Mouse (Mus musculus): Measurements from ENCODE around the gene Fam189a1. TPM values are rescaled to one million over a fixed set of nuclear protein-coding genes. Genes with fewer than 3 reads are reported as not detected.

Fam189a1 gene
- polyA plus RNA-seq, 1 experiment from 2014 or later: 5.7 TPM

DNA sequence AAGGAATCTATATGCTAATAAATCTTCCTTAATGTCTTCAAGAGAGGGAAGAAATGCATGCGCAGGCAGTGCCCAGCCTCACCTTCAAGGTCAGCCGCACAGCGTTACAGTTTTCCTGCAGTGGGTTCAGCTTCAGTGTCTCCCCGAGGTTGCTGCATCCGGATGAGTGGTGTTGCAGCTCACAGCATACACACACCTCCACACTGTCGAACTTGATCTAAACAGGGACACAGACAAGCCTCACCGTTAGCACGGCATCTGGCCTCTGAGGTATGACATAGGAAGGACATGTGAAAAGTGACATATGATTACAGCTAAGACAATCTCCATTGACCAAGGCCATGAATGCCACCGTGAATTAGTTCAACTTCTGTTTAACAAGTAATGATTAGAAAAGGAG is 336.7 kb downstream of the Fam189a1 start:
- Histone ChIP-seq H3K4me3 (replicated peaks; ENCODE audit: low read length) (no peak overlapping the region), H3K27me3 (replicated peaks; ENCODE audit: control insufficient read depth, insufficient read depth, low read length) (no peaks in the 10 kb centered on the region), H3K36me3 (ENCODE audit: control insufficient read depth, insufficient read depth) (no peaks in the 10 kb centered on the region), H3K4me1 (replicated peaks; ENCODE audit: control insufficient read depth, insufficient read depth, low read length) (no peaks in the 10 kb centered on the region), H3K9ac (replicated peaks; ENCODE audit: low read depth, low read length) (no peak overlapping the region), H3K9me3 (ENCODE audit: control insufficient read depth, low read length) (no peaks in the 10 kb centered on the region), H3K4me2 (ENCODE audit: low read length) (no peak overlapping the region), H3K27ac (ENCODE audit: low read length) (no peak overlapping the region)
- no peak for ATAC-seq
- 89% methylated on average over 9 of the region's 9 CpGs for WGBS

DNA sequence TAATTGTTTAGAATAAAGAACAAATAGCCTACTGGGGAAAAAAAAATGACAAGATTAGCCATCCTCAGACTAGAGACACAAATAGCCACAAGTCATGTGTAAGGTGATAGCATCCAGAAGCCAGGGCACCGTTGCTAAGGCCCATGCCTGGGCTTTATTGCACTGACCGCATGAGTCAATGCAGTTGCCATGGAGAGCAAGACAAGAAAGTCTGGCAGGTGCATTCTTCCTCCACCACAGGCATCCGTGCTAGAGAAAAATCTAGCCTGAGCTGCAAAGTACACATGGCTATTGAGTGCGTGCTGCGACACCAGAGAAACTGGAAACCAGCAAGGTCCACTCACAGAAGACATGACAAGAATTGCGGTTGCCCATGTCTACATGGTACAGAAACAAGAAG is 347.5 kb downstream of the Fam189a1 start:
- Histone ChIP-seq H3K27me3 (replicated peaks; ENCODE audit: control insufficient read depth, insufficient read depth, low read length) (no peaks in the 10 kb centered on the region), H3K4me2 (ENCODE audit: low read length) (no peak overlapping the region), H3K4me3 (replicated peaks; ENCODE audit: low read length) (no peak overlapping the region), H3K4me1 (replicated peaks; ENCODE audit: control insufficient read depth, insufficient read depth, low read length) (no peaks in the 10 kb centered on the region), H3K9me3 (ENCODE audit: control insufficient read depth, low read length) (no peaks in the 10 kb centered on the region), H3K9ac (replicated peaks; ENCODE audit: low read depth, low read length) (no peak overlapping the region), H3K36me3 (ENCODE audit: control insufficient read depth, insufficient read depth) (no peaks in the 10 kb centered on the region), H3K27ac (ENCODE audit: low read length) (no peak overlapping the region)
- ATAC-seq: no peak
- WGBS: 35% methylated on average over 6 of the region's 6 CpGs

DNA sequence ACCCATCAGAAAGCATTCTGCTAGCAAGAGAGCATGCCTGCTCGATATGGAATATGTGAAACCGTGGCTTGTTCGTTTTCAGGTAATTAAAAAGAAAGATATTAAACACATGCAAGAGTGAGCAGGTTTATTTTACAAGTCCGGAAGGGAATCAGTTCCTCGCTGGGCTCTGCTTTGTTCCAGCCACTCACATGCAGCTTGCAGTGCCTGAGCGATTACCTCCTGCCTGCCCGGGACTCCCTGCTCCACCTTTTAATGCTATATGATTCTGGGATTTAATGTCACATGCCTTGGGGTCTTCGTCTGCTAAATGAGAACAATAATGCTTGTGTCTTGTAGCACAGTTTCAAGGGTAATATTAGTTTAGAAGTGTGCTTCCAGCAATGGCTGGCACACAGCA is 351.3 kb downstream of the Fam189a1 start:
- Histone ChIP-seq H3K36me3 (ENCODE audit: control insufficient read depth, insufficient read depth) (no peaks in the 10 kb centered on the region), H3K9me3 (ENCODE audit: control insufficient read depth, low read length) (no peaks in the 10 kb centered on the region), H3K4me2 (ENCODE audit: low read length) (no peak overlapping the region), H3K27me3 (replicated peaks; ENCODE audit: control insufficient read depth, insufficient read depth, low read length) (no peaks in the 10 kb centered on the region), H3K9ac (replicated peaks; ENCODE audit: low read depth, low read length) (no peak overlapping the region), H3K4me1 (replicated peaks; ENCODE audit: control insufficient read depth, insufficient read depth, low read length) (no peaks in the 10 kb centered on the region; the same call in 1 of the 2 replicates), H3K4me3 (replicated peaks; ENCODE audit: low read length) (no peak overlapping the region), H3K27ac (ENCODE audit: low read length) (no peak overlapping the region)
- 58% methylated on average over 8 of the region's 8 CpGs for WGBS
- no peak for ATAC-seq

DNA sequence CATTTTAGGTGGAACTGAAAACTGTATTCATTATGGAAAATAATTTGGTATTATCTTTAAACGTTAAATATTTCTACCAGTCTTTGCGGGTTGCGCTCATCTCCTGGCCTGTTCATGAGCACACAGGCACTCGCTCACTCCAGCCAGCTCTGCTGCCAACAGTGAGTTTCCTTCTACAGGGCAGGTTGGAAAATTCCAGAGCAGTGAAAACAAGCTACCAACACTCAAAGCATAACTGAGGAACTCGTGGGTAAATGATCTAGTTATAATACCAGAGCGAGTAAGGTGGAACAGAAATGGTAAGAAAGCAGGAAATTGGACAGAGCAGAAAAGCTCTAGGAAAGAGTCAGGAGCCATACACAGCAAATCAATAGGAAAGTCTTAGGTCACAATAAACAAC is 360.8 kb downstream of the Fam189a1 start:
- Histone ChIP-seq H3K27ac (ENCODE audit: low read length) (no peak overlapping the region), H3K4me3 (replicated peaks; ENCODE audit: low read length) (no peak overlapping the region), H3K9me3 (ENCODE audit: control insufficient read depth, low read length) (no peaks in the 10 kb centered on the region), H3K4me1 (replicated peaks; ENCODE audit: control insufficient read depth, insufficient read depth, low read length) (no peaks in the 10 kb centered on the region), H3K27me3 (replicated peaks; ENCODE audit: control insufficient read depth, insufficient read depth, low read length) (no peaks in the 10 kb centered on the region), H3K36me3 (ENCODE audit: control insufficient read depth, insufficient read depth) (no peaks in the 10 kb centered on the region), H3K4me2 (ENCODE audit: low read length) (no peak overlapping the region), H3K9ac (replicated peaks; ENCODE audit: low read depth, low read length) (no peak overlapping the region)
- ATAC-seq: no peak
- WGBS: 80% methylated on average over 6 of the region's 6 CpGs

DNA sequence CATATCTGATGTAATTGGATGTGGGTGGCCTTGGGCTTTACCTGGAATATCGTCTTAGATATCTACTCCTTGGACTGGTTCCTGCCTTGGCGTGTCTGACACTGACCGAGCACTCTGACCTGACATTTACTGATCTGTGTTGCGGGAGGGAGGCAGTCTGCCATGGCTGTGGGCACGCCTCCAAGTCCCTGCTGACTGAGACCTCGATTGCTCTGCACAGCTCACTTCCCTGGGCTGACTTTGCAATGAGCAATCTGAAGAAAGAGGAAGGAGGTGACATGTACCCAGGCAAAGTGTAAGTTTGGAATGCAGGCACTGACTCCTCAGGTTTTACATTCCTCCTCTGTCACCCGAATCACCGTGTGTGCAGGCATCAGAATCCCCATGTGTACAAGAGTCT is 364.3 kb downstream of the Fam189a1 start:
- Histone ChIP-seq H3K9ac (replicated peaks; ENCODE audit: low read depth, low read length) (no peak overlapping the region), H3K36me3 (ENCODE audit: control insufficient read depth, insufficient read depth) (no peaks in the 10 kb centered on the region), H3K4me1 (replicated peaks; ENCODE audit: control insufficient read depth, insufficient read depth, low read length) (no peaks in the 10 kb centered on the region), H3K4me2 (ENCODE audit: low read length) (no peak overlapping the region), H3K4me3 (replicated peaks; ENCODE audit: low read length) (no peak overlapping the region), H3K27me3 (replicated peaks; ENCODE audit: control insufficient read depth, insufficient read depth, low read length) (no peaks in the 10 kb centered on the region), H3K9me3 (ENCODE audit: control insufficient read depth, low read length) (no peaks in the 10 kb centered on the region), H3K27ac (ENCODE audit: low read length) (no peak overlapping the region)
- 65% methylated on average over 8 of the region's 8 CpGs for whole genome bisulfite sequencing
- ATAC-seq: no peak

DNA sequence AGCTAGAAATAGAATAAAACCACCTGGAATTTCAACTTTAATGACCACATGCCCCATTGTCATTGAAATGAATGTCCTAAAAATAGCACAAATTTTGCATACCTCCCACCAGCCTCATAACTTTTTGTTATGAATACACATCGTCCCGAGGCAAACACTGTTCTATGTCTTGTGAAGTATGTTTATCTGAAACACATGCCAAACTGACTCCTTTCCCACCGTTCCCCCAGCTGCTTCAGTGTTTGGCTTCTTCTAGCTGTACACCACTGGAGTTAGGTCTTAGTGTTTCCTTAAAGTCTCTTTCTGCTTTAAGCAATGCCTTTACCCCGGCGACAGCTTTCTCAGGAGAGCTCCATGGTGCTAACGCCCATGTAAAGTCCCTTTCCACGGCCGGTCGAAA is 365.2 kb downstream of the Fam189a1 start:
- H3K9me3 ChIP-seq (ENCODE audit: control insufficient read depth, low read length): no peaks in the 10 kb centered on the region
- H3K9ac ChIP-seq (replicated peaks; ENCODE audit: low read depth, low read length): no peak overlapping the region
- no peak overlapping the region for H3K4me3 ChIP-seq (replicated peaks; ENCODE audit: low read length)
- no peak for ATAC-seq
- H3K4me2 ChIP-seq (ENCODE audit: low read length): no peak overlapping the region
- WGBS: 85% methylated on average over 9 of the region's 9 CpGs
- no peak overlapping the region for H3K27ac ChIP-seq (ENCODE audit: low read length)
- H3K27me3 ChIP-seq (replicated peaks; ENCODE audit: control insufficient read depth, insufficient read depth, low read length): no peaks in the 10 kb centered on the region
- no peaks in the 10 kb centered on the region for H3K36me3 ChIP-seq (ENCODE audit: control insufficient read depth, insufficient read depth)
- H3K4me1 ChIP-seq (replicated peaks; ENCODE audit: control insufficient read depth, insufficient read depth, low read length): no peaks in the 10 kb centered on the region

DNA sequence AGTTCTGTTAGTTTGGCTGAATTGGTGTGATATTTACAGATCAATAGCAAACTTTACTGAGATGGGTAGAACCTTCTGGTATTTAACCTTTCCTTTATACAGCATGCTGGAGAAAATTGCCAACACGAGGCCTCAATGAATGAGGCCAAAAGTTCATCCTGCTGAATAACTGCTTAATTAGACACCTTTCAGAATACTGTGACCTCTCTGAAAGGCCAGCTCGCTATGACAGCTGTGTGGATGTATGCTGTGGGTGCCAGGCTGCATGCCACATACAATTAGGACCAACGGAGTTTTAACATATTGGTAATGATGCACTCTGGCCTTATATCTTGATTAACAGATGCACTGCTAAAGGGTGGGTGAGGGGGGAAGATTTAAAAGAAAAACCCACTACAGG is 371.3 kb downstream of the Fam189a1 start:
- Histone ChIP-seq H3K27ac (ENCODE audit: low read length) (no peak overlapping the region), H3K4me2 (ENCODE audit: low read length) (no peak overlapping the region), H3K4me3 (replicated peaks; ENCODE audit: low read length) (no peak overlapping the region), H3K9me3 (ENCODE audit: control insufficient read depth, low read length) (no peaks in the 10 kb centered on the region), H3K36me3 (ENCODE audit: control insufficient read depth, insufficient read depth) (no peaks in the 10 kb centered on the region), H3K9ac (replicated peaks; ENCODE audit: low read depth, low read length) (no peak overlapping the region), H3K27me3 (replicated peaks; ENCODE audit: control insufficient read depth, insufficient read depth, low read length) (no peaks in the 10 kb centered on the region), H3K4me1 (replicated peaks; ENCODE audit: control insufficient read depth, insufficient read depth, low read length) (peaks cover 6% of the 10 kb centered on the region)
- 25% methylated on average over 3 of the region's 3 CpGs for WGBS
- no peak for ATAC-seq

DNA sequence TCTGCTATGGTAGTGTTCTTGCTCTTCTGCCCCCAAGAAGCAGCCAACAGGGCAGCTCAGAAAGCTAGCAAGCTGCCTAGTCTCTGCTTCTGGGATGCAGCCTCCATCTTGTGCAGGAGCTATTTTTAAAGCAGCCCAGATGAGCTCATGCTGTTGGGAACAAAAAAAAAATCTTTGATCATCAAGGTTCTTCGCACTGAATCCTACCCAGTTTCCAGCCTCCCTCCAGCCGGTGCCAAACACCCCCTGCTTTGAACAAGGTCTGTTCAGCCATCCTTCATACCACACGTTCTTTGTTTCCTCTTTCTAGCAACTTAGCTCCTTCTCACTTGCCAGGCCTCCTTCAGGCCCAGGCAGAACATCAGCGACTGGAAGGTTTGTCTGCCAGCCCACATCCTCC is 376.9 kb downstream of the Fam189a1 start:
- no peaks in the 10 kb centered on the region for H3K36me3 ChIP-seq (ENCODE audit: control insufficient read depth, insufficient read depth)
- no peak overlapping the region for H3K27ac ChIP-seq (ENCODE audit: low read length)
- H3K27me3 ChIP-seq (replicated peaks; ENCODE audit: control insufficient read depth, insufficient read depth, low read length): no peaks in the 10 kb centered on the region
- H3K9ac ChIP-seq (replicated peaks; ENCODE audit: low read depth, low read length): no peak overlapping the region
- no peaks in the 10 kb centered on the region for H3K9me3 ChIP-seq (ENCODE audit: control insufficient read depth, low read length)
- H3K4me3 ChIP-seq (replicated peaks; ENCODE audit: low read length): no peak overlapping the region
- no peak for ATAC-seq
- no peak overlapping the region for H3K4me2 ChIP-seq (ENCODE audit: low read length)
- H3K4me1 ChIP-seq (replicated peaks; ENCODE audit: control insufficient read depth, insufficient read depth, low read length): peaks cover 6% of the 10 kb centered on the region
- WGBS: 56% methylated on average over 4 of the region's 4 CpGs

DNA sequence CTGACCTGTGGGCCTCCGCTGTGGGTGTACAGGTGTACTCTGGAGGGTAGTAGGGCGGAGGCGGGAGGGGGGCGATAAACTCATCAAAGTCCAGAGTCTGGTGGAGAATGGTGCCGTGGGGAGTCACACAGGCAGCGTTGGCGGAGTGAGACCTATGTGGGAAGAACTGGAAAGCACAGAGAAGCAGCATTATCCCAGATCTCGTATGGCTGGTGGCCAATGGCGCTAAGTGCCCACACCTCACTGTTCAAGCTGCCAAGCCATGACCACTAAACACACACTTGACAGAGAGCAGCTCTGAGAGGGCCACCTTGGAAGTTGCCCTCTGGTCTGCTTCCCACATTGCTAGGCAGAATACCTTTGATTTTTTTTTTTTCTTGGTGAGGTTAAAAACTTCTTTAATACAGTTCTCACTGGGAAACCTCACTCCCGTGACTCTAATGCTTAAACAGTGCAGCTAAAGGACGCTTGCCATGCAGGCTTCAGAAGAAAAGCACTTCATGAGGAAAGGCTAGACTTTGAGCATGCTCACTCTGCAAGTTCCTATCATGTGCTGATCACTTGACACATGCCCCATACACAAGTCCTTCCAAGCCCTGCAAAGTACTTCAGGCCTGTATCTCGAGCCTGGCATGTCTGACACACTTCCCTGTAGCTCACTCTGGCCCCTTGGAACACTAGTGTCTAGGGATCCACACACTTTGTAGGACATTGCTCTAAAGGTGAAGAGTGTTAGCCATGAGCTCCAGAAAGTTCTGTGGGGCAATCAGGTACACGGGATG is 379.5 kb downstream of the Fam189a1 start:
- Histone ChIP-seq H3K9ac (replicated peaks; ENCODE audit: low read depth, low read length) (no peak overlapping the region), H3K4me1 (replicated peaks; ENCODE audit: control insufficient read depth, insufficient read depth, low read length) (peaks cover 6% of the 10 kb centered on the region), H3K9me3 (ENCODE audit: control insufficient read depth, low read length) (no peaks in the 10 kb centered on the region), H3K27ac (ENCODE audit: low read length) (no peak overlapping the region), H3K4me2 (ENCODE audit: low read length) (no peak overlapping the region), H3K27me3 (replicated peaks; ENCODE audit: control insufficient read depth, insufficient read depth, low read length) (no peaks in the 10 kb centered on the region), H3K4me3 (replicated peaks; ENCODE audit: low read length) (no peak overlapping the region), H3K36me3 (ENCODE audit: control insufficient read depth, insufficient read depth) (no peaks in the 10 kb centered on the region)
- 89% methylated on average over 13 of the region's 13 CpGs for WGBS
- no peak for ATAC-seq

DNA sequence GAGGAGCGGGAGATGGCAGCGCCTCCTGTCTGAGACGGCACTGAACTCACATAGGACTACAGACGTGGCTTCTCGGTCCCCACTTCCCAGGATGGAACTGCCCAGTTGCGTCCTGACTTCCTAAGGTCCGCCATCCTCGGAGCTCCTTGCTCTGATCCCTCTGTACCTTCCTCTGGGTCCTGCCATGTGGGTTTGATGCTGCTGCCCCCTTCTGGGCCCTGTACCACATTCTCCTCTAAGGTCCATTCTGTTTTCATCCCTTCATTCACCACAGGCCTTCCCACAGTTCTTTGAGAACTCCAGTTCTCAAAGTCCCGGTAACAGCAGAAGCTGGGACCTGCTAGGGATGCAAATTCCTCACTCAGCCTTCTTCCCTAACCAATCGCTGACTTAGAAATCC is 382.9 kb downstream of the Fam189a1 start:
- WGBS: 44% methylated on average over 10 of the region's 10 CpGs
- no peaks in the 10 kb centered on the region for H3K4me1 ChIP-seq (replicated peaks; ENCODE audit: control insufficient read depth, insufficient read depth, low read length)
- ATAC-seq: peak; percentile 3; the same call in 1 of the 2 replicates
- H3K4me2 ChIP-seq (ENCODE audit: low read length): no peak overlapping the region
- no peak overlapping the region for H3K9ac ChIP-seq (replicated peaks; ENCODE audit: low read depth, low read length)
- H3K4me3 ChIP-seq (replicated peaks; ENCODE audit: low read length): no peak overlapping the region
- no peaks in the 10 kb centered on the region for H3K36me3 ChIP-seq (ENCODE audit: control insufficient read depth, insufficient read depth)
- H3K27me3 ChIP-seq (replicated peaks; ENCODE audit: control insufficient read depth, insufficient read depth, low read length): no peaks in the 10 kb centered on the region
- H3K9me3 ChIP-seq (ENCODE audit: control insufficient read depth, low read length): no peaks in the 10 kb centered on the region
- H3K27ac ChIP-seq (ENCODE audit: low read length): no peak overlapping the region

Data from forebrain, embryonic 16.5 days (tissue).